Mouse (Mus musculus) lung, adult 18-20 months (tissue): ENCODE results near the gene 6030408B16Rik.

Experiments
- DNase-seq, 2 experiments: peaks; one replicate each; pipeline ENCODE4 v3.0.0; 2022; ENCODE audit warnings: mixed read lengths in 2 of 2

6030408B16Rik gene

DNA sequence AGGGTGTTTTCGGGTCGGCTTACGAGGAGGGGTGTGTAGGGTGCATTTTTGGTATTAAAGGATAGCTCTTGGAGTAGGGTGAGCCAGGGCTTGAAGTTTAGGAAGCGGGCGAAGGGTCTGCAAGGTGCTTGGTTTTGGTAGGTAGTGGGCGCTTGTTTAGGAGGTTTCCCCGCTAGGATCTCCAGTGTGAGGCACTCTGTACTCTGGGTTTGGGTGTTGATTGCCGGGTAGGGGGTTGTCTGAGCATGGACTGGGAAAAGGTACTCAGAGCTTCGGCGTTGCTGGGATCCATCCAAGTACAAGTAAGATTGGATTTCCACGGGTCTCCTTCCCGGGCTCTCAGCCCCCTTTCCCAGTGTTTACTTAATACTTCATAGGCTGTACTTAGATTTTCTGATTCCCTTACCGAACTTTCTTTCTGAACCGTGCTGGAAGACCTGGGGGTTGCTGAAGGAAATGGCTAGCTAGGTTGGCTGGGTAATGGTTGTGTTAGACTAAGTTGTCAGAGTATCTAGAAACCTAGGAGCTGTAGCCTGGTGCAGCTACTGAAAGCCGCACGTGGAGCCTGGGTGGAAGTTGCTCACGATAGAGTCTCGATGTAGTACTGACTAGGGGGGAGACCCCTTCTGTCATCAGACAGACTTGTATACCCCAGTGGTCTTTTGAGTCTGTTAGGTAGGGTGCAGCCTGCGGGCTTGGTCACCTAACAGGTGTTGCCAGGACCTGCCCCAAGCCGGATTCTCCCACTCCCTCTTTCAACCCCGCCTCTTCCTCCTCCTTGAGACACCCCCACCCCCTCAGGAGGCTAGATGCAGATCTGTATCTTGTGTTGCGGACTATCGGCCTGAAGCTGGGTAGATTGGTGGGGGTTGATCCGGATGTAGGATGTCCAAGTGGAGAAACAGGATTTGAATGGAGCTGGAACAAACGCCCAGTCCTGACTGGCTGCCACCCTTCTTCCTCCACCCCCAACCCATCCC, 25.7 kb upstream of the 6030408B16Rik start:
- peak; percentile 60 to 72 for DNase-seq

DNA sequence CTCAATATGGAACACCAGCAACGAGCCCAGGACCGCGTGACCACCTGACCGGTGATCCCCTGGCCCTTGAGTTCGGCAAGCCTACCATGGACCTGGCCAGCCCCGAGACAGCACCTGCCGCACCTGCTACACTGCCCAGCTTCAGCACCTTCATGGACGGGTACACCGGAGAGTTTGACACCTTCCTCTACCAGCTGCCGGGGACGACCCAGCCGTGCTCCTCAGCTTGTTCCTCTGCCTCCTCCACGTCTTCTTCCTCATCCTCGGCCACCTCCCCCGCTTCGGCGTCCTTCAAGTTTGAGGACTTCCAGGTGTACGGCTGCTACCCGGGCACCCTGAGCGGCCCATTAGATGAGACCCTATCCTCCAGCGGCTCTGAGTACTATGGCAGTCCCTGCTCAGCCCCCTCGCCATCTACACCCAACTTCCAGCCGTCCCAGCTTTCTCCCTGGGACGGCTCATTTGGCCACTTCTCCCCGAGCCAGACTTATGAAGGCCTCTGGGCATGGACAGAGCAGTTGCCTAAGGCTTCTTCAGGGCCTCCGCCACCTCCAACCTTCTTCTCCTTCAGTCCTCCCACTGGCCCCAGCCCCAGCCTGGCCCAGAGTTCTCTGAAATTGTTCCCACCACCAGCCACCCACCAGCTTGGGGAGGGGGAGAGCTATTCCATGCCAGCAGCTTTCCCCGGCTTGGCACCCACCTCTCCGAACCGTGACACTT, 22.8 kb upstream of the 6030408B16Rik start:
- no peak for DNase-seq

DNA sequence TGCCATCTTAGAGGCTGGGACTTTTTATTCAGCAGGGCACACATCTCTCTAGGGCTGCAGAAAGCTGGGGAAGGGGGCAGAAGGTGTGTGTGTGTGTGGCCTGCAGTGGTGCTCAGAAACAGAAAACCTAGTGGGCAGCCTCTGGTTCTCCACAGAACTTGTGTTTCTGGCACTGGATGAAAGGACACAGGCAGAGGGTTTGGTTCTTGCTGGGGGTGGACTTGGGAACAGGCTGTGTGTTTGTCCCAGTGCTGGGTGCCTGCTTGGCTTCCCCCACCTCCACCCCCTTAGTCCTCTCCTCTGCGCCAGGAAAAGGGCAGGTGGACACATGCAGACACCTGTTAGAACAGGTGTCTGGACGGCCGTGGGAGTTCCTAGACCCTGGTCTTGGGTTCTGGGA, 21.9 kb upstream of the 6030408B16Rik start:
- no peak for DNase-seq

DNA sequence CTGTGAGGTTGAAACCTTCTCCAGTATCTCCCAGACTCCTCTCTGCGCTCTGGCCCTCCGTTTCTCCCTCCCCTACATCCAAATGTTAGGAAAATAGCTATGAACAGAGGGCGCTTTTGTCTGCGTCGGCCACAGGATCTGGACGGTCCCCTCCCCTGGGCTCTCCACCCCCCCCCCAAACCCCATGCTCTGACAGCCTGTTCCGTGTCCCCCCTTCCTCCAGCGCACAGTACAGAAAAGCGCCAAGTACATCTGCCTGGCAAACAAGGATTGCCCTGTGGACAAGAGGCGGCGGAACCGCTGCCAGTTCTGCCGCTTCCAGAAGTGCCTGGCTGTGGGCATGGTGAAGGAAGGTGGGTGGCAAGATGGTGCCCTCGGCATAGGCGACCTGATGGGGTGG, 21.5 kb upstream of the 6030408B16Rik start:
- no peak for DNase-seq

DNA sequence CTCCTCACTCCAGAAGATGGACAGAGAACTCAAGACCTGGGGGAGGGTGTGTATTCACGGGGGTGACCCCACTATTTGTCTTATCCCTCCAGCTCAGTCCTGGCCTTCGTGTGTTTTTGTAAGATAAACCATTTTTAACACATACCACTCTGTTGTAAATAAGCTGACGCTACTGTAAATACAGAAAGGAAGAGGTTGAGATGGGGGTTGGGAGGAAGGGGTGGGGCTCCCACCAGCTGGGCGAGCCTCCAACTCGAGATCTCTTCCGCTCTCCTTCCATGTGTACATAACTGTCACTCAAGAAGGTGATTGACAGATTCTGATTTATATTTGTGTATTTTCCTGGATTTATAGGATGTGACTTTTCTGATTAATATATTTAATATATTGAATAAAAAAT, 18.6 kb upstream of the 6030408B16Rik start:
- DNase-seq = no peak

DNA sequence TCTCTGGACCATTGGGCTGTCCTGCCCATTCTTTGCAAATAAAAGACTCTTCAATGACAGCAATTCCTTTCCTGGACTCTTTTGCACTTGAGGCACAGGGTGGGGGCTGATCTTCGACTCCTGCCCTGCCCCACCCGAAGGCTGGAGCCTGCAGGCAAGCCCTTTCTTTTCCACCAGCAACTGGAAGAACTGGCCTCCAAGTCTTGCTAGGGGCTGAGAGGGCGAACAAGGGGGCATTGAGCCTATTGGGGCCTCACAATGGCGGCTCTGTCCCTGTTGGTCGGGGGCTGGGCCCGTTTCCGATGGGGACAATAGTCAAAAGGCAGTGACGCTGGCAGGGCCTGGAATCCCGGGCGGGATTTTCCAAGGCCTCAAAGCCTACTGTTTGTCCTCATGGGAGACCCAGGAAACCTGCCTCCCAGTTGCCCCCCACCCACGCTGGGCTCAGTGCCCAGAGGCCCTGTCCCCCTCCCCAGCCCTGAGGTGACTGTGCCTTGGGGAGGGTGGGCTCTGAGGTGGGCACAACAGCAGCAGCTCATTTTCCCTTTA, 15.6 kb upstream of the 6030408B16Rik start:
- DNase-seq = no peak

DNA sequence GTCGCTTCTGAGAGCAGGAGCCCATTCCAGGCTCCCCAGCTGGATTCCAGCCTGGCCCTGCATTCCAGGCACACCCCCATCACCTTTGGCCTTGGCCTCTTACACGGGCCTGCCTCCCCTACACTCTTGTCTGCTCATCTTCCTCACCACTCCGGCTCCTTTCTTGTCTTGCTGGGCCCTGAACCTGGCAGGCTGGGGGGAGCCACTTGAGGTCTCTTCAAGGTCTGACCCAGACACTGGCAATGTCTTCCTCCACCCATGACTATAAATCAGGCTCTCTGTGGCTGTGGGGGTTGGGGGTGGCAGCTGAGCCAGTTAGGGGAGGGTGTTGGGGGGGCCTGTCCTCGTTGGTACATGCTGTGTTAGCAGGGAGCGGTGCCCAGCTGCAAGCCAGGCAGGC, 14.4 kb upstream of the 6030408B16Rik start:
- DNase-seq = no peak

DNA sequence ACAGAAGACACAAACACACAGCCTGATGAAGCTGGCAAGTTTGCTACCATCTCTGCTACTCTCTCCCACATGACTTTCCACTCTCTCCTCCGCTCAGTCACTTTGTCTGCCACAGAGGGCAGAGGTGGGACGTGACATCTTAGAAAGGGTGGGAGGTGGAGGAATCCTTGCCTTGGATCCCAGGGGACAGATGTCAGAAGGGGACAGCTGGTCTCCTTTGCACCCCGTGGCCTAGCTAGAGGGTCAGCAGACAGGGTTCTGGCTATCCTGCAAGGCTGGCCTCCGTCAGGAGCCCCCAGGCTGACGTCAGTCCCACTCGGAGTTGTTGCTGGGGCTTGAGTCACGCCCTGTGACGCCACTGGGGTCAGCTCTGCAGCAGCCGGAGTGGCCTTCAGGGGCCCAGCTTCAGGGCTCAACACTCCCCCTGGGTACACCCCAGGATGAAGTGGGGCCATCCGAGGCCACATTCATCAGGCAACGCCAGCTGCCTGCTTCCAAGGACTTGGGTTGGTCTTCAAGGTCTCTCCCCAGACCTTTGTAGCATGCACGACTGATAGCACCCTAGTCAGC, 13.5 kb upstream of the 6030408B16Rik start:
- DNase-seq = no peak

DNA sequence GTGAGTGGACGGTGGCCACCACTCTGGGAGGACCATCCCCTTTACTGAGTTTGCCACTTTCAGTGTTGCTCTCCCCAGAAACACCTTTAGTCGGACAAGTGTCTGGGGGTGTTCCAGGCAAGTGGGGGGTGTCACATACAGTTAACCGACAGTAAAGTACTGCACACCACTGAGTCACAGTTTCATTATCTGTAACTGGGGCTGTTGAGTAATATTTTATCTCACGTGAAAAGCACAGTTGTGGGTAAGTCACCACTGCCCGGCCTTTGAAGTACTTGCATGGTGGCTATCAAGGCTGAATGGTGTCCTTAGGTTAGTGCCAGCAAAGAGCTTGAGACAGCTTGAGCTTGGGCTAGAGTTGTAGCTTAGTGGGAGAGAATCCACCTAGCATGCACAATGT, 10.5 kb upstream of the 6030408B16Rik start:
- DNase-seq = no peak

DNA sequence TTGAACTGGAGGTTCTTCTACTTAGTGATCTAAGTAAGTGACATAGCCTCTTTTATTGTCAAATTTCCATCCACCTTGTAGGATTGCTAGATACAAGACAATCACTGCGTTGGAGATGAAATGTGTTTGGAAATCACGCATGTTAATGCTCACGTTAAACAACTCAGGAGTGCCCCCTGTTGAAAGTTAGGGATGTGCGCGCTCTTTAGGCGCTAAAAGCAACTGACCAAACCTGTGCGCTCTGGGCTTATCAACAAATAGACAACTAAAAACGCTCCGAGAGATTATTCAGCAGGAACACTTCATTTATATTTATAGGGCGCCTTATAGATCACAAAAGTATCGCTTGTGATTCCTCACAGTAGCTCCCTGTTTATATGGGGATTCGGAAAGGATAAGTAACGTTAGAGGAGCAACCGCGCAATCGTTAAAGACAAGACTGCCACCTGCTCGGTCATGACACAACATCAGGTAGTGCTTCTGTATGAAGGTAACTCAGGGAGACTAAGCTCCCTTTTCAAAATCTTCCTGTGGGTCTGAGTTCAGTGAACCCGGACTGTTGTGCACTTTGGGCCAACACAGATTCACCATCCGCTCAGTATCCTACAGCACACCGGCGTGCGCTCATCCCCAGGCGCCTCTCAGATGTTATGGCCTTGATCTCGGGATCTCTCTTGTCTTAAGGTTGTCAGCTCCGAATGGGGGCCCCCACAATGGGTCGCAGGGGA, 9.7 kb upstream of the 6030408B16Rik start:
- DNase-seq = peak; percentile 64 to 75

DNA sequence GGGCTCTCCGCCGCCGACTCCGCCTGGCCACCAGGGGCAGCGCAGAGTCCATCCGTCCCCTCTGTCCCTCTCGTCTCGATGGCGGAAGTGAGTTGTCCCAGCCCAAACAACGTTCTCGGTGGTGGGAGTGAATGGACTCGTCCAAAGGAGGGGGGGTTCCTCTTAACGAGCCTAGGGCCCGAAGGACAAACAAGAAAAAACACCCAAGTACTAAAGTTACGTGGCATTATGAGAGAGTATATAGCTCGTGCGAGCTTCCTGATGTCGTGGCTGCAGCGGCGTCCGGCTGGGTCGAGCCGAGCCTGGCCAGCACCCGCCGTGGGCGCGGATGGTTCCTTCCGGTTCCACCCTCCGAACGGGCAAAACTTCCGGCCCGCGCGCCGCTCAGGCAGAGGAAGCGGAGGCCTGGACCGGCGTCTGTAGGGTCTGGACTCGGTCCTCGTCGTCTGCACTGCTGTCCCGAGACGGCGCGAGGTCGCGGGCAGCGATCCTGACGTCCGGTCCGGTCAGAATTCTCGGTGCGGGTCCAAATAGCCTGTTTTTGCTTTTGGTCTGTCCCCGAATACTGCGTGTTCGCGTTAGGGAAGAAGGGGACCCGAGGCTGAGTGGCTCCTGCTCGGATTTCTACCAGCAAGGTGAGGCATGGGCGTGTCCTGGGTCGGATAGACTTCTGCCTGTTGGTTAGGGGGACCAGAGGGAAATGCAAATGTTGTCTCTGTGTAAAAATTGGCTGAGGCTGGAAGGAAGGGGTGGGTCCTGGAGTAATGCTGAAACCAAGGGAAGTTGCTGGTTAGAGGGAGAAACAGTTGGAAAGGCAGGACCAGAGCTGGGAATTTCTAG, 8.9 kb upstream of the 6030408B16Rik start, which contains the start of gene Atg101:
Gene Atg101 (plus strand): TSS at position 362 of the 840 bp plus-strand sequence.
- peak; percentile 91 to 94 for DNase-seq

DNA sequence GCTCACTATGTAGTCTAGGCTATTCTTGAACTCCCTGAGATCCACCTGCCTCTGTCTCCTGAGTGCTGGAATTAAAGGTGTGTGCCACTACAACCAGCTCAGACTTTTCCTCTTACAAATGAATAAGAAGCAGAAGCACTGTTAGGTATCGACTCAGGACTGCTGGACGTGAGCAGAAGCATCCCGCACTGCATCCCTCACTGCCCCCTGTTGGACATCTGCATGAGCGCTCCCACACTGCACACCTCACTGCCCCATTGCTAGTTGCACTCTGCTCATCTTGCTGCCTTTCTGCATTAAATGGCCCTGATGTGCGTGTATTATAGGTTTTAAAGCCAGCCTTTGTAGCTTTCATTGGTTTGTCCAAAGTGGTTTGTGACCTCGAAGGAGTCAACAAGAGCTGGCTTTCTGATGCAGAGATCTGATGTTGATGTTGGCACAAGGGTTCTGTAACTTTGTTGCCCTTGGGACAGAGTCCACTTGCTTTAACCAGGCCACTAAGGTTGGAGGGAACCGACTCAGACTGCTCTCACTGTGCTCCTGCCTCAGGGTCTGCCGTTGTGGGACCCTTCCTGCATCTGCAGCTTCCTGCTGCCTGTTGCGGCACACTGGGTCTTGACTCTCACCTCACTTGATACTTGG, 6.8 kb upstream of the 6030408B16Rik start:
- no peak for DNase-seq

DNA sequence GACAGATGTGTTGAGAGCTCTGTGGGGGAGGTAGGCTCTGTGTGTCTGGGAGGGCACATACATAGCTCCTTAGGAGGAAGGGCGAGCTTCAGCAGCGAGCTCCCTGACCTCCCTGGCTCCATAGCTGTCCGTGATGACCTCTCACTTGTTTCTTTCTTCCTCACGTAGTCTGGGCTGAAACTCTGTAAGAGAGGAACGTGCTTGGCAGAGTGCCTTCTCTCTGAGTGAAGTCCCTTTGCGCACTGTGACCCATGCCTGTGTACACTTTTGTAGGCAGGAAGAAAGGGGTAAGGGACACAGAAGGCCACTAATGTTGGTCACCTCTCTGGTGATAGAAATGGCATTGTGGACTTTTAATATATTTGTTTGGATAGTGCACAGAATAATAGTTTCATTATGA, 5.7 kb upstream of the 6030408B16Rik start:
- no peak for DNase-seq

DNA sequence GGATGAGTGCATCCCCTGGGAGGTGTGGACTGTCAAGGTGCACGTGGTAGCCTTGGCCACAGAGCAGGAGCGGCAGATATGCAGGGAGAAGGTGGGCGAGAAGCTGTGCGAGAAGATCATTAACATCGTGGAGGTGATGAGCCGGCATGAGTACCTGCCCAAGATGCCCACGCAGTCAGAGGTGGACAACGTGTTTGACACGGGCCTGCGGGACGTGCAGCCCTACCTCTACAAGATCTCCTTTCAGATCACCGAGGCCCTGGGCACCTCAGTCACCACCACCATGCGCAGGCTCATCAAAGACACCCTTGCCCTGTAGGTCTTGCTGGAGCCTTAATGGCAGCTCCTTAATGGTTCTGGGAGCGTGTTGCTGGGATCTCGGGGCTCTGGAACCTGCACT, 2.7 kb upstream of the 6030408B16Rik start:
- DNase-seq = no peak

DNA sequence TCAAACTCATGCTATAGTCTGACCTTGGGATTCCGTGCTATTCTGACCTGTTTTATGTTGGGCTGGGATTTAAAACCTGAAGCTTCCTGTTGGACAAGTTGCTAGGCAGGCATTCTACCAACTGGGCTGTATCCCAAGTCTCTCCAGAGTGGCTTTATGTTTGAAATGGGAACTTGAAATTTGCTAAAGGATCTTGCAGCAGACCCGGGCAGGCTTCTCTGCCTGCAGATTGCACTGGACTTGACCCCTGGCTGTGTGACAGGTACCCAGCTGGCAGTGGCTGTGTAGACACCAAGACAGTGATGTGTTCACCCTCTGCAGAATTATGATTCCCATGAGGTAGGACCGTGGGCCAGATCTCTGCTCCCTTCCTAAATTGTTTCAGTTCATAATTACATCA, 1.0 kb upstream of the 6030408B16Rik start:
- no peak for DNase-seq

DNA sequence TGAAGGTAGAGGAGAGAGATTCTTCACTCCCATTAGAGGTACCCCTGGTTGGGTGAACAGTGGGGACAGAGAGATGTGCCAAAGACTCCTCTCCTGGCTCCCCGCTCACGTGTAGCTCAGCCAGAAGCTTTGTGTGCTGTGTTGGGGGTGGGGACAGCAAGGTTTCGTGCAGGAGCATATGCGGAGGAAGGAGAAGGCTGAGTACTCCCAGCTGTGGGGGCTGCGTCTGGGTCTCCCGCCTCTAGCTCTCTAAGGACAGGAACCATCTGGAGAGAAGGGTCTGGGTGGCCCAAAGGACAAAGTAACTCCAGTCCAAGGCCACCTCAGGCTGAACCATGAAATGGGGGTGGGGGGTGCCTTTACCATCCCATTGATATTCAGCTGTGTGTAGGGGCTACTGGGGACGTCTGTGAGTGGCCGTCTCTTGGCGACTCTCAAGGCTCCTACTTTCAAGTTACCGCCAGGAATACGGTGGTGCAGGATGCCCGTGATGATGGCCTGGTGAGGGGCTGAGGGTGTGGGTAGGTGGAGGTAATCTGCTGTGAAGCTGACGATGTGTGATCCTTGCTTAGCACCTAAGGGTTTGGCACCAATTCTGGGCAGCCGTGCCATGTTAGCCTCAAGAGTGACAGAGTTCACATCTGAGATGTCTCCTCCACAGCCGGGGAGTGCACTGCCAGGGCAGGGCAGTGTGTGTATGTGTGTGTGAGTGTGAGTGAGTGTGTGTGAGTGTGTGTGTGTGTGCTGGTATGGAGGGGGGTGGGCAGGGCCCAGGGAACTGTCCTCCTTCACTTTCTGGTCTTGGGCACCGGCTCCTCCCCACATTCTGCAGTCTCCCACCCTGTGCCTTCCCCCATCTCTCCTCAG, 1.2 kb downstream of the 6030408B16Rik start:
- DNase-seq = peak in 1 of 2 experiments; percentile 50

DNA sequence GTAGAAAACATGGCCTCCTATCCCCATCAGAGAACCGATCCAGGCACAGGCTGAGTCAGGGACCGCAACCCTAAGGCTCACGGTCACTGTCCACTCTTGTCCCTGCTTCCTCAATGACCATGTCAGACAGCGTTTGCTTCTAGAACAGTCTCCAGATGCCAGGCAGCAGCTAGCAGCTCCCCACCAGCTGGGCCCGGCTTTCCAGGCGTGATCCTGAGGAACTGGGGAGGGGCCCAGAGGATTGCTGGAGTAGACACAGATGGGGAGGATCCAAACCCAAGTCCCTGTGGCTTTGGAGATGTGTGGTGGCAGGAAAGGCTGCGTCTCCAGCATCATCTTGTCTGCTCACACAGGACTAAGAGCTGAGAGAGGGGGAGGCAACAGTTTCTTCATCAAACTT, 2.1 kb downstream of the 6030408B16Rik start:
- peak in 1 of 2 experiments; percentile 54 for DNase-seq

DNA sequence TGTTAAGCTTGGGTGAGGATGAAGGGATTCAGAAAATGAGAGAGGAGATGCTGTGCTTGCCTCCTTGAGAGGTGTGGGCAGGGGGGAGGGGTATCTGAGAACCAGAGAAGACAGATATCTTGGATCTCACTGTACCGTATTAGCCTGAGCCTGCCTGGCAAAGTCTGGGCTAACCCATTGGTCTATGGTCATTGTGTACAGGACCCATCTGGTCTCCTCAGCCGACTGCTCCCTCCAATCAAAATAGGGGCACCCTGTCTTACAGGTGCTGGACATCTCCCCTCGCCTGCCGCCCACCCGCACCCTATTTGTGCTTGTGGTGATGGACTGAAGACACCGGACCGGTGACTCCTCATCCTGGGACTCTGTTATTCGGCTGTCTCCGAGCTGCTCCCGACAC, 2.6 kb downstream of the 6030408B16Rik start:
- DNase-seq = no peak

DNA sequence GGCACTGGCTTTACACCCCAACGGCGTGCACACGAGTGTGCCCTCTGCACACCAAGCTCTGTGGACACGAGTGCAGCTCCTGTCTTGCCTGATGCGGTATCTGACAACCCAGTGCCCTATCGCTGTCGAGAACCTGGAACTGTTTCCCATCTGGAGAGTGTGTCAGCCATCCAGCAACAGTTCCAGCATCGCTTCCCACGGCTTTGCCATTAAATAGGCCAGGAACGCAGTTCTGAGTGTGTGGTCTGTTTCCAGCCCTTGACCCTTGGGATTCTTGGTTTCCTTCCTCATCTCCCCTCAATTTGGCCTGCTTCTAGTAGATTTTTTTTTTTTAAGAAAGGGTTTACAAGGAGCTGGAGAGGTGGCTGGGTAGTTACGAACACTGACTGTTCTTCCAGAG, 3.1 kb downstream of the 6030408B16Rik start:
- no peak for DNase-seq

DNA sequence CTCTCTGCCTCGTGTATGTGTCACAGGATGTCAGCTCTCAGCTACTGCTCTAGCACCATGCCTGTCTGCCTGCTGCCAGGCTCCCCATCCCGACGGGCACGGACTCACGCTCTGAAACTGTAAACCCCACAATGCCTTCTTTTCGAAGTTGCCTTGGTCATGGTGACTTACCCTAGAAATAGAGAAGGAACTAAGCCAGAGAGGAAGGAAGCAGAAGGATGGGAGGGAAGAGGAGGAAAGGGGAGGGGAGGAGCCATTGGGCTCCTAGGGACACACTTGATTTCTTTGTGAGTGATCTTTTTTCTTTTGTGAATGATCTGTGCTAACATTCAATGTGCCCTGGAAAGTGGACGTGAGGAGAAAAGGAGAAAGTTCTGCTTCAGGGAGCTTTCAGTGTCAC, 5.0 kb downstream of the 6030408B16Rik start:
- DNase-seq = no peak
